Mouse (Mus musculus) G1E-ER4 (cell line): ENCODE measurements around the gene Wrap73. TPM values are rescaled to one million over a fixed set of nuclear protein-coding genes. Genes with fewer than 3 reads are reported as not detected.

ENCODE experiments used
- GATA1 ChIP-seq: IDR thresholded peaks from one replicate; pipeline ENCODE4 v1.8.0; 2012; ENCODE audit warnings: low read length, inconsistent platforms
- polyA plus RNA-seq: library from polyadenylated mRNA; stranded (reverse); fragments of >175 nt; gene quantifications from 2 replicates; pipeline ENCODE4 v1.2.3, GENCODE M21; 2012

Wrap73 gene
- polyA plus RNA-seq, 1 experiment, result 17.5 TPM

DNA sequence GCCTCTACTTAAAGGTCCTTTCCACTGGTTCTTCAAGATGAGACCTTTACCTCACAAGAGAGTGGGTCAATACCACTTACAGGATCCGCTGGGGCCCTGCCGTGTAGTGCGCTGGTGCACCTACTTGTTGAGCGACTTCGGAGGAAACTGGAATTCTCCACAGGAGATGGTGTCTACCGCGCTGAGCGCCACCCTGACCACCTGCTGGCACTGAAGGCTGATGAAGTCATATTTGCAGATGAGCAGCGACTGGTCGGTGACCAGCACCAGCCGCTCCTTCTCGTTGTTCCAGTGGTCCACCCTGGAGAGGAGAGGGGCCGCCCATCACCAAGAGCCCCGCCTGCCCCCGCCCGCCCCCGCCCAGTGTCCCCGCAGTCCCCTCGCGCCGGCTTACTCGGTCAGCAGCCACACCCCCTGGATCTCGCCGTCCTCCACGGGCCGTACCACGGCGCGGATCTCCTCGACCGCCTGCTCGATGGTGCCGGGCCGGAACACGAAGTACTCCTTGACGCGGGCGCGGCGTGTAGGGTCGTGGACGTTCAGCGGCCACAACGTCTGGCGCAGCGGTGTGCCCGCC, 17.9 kb downstream of the Wrap73 start:
- no peak for TF ChIP-seq GATA1

DNA sequence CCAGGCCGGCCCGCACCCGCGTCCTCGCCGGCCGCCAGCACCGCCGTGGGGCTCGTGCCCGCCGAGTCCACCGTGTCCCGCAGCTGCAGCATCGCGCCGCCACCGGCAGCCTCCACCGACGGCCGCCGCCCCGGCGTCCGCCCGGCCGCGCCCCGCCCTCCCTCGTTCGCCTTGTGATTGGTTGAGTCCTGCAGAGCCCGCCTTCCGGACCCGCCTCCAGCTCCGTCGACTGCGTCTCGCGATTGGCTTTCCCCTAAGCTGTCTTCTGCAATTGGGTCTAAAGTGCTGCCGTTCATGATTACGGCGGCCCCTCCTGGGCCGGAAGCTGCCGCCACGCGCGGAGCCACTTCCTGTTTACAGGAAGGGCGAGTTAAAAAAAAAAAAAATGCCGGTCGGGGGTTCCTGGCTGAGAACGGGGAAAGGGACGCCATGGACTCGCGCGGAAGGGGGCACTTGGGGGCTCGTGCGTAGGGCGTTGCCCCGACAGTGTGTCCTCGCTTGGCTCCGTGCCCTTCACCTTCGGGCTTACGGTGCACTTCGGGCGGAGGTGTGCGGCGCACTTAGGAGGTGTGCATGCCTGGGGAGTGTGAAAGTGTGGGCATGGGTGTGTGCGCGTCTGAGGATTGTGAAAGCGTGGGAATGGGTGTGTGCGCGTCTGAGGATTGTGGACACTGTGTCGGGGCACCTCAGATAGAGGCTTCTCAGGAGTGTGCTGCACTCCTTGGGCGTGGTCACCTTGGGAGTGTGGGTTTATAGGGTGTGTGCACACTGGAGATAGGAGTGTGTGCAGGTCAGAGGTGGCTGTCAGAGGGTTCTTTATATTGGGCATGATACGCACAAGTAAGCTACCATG, 18.6 kb downstream of the Wrap73 start, which contains the start of gene Tprgl:
Gene Tprgl (minus strand): TSS at position 129 of the 853 bp plus-strand sequence.
- no peak for TF ChIP-seq GATA1

DNA sequence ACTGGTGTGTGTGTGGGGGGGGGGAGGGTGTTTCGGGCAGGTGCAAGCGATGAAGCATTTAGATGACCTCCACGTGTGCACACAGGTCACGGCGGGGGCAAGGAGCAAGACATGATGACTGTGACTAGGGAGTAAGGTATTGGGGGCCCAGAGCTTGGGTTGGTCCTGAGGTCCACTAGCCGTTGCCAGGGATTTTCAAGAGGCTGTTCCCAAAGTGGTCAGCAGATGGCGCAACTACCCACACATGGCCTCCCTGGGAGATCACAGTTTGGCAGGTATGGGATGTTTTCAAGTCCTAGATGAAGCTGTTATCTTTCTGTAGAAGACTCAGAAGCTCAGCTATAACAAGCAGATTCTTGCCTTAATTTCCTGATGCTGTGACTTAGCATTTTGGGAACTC, 21.1 kb downstream of the Wrap73 start:
- TF ChIP-seq GATA1, result no peak

GRCm38 (mm10) chr4:154167053-154167452, 24.9 kb downstream of the Wrap73 start:
- TF ChIP-seq GATA1, result no peak

DNA sequence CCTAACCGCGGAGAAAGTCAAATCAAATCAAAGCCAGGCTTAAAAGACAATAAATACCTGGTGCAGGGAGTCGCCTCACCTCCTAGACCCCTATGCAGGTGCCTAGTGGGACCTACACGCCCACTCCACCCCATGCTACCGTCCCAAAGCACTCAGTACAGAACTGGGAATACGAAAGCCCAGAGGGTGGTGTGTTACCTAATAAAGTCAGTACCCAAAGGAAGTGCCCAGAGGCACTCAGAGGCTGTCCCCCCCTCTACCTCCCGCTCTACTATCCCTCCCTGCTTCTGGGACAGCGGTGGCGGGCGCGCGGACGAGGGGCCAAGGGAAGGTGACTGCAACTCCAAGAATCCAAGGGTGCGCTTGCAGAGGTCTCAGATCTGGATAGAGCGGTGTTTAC, 27.8 kb downstream of the Wrap73 start:
- no peak for TF ChIP-seq GATA1

DNA sequence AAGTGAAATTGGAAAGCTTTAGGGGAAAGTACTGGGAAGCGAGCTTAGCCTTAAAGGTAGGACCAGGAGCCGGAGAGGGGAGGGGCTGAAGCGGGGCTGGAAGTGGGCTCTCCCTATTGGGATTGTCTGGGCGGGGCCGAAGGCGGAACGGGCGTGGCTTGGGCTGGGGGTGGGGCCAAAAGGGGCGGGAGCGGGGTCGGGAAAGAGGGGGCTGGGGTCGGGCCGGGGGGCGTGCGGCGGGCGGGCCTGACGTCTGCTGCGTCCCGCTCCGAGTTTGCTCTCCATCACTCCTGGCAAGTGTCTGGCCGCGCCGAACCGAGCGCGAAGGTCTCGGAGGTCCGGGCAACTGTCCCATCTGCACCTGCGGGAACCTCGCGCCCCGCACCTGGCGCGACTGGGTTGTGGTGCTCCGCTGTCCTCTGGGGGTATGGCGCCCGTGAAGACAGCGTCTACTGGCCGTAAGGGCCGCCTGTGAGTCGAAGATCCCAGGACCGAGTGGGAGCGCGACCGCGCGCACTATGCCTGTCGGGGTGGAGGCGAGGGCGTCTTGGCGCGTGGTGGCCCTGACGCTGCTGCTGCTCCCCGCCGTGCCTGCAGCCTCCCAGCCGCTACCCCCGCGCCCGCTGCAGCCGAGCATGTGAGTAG, 28.5 kb downstream of the Wrap73 start, which contains the start of gene Megf6:
Gene Megf6 (plus strand): TSS at position 225 of the 645 bp plus-strand sequence.
- TF ChIP-seq GATA1, result no peak

DNA sequence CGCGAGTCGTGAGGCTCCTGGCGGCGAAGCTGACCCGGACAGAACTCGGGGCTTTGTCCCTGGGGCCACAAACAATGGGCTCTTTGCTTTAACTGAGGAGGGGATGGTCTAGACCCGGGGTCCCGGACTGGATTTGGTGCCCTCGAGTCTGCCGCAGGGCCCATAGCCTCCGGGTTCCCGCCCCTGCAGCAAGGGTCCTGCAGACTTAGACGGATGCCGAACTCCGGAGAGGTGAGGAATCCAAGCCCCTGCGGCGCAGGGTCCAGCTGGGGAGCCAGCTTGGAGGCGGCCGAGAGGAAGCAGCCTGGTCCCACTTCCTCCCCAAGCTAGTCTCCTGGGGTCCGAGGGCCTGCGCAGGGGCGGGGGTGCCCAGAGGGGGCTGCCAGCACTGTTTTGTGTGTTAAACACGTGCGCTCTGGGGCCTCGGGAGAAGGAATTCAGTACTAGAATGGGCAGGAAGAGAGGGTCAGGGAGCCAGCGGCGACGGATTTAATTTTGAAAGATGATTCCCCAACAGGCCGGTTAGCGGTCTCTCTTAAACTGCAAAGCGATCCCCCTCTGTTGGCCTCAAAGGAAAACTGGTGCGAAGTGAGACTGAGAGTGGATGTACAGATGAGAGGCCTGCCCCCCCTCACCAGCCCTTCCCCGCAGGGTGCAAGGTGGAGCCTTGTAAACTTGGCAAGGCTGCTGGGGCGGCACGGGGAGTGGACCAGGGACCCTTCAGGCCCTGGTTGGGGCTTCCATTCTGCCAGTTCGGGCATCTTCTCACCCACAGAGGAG, 29.2 kb downstream of the Wrap73 start:
- no peak for TF ChIP-seq GATA1

- TF ChIP-seq GATA1, result no peak
These were observed 29.9 kb downstream of the Wrap73 start for GRCm38 (mm10) chr4:154171931-154172604.

DNA sequence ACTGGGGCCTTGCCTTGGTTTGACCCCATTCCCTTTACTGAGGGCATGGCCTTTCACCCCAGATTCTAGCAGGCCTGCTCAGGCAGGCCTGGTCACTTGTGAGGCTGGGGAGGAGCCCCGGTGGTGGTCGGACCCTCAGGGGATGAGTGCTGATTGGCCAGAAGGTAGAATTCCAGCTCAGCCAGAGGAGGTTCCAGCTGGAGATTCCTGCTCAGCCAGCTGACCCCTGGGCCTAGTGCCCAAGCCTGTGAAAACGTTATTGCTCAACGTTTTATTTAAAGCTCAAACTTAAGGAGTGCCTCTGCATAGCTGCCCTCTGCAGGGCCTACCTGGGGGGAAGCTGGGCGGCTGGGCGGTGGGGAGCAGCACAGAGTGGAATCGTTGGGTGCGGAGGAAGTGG, 35.1 kb downstream of the Wrap73 start:
- TF ChIP-seq GATA1, result no peak

GRCm38 (mm10) chr4:154181001-154181400, 38.8 kb downstream of the Wrap73 start:
- TF ChIP-seq GATA1, result no peak

DNA sequence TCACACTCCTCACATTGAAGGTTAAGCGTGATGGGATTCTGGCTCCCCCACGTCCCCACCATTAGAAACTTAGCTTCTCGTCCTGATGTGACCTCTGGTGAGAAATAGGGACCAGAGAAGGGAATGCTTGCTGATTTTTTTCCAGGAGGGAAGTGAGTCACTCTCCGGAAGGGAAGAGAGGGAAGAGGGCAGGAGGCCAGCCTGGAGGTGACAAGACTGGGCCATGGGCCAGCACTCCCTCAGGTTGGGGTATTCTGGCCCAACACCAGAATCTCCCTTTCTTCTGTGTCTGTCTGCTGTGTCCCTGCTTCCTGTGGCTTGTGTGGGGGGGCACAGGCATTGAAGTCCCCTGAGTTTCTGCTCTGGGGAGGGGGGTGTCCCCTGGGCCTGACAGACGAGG, 41.4 kb downstream of the Wrap73 start:
- TF ChIP-seq GATA1, result no peak

DNA sequence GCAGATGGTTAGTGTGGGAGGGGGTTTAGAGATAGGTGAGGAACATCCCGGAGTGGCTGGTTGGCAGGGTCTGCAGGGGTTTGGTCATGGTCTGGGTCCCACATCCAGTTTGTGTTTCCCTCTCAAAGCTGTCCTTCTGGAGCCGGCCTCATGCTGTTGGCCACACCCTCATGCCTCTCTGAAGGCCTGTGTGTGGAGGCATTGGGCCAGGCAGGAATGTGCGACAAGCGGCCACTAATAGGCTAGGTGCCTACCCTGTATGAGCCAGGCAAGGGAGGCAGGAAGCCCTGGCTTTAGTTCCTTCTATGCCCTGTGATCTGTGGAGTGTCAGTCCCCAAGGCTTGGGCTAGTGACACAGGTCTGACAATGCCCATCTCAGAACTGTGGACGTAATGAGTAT, 42.8 kb downstream of the Wrap73 start:
- no peak for TF ChIP-seq GATA1

- TF ChIP-seq GATA1, result no peak
These were observed 43.9 kb downstream of the Wrap73 start for GRCm38 (mm10) chr4:154186002-154186537.

DNA sequence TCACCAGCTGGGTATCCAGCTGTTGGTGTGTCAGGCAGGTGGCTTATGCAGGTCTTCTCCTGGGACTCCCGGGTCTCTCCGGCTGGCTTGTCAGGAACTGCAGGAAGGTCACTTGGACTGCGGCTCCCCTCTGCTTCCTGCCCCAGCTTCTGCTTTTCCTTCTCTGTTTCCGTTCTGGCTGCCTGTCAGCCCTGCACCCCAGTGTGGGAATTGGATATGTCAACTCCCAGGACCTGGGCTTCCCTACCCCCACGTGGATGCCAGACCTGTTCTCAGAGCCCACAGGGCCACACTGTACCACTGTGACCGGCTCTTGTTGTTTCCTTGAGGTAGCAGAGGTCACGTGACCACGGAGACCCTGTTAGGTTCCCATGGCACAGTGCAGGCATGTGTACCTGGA, 46.8 kb downstream of the Wrap73 start:
- no peak for TF ChIP-seq GATA1

- no peak for TF ChIP-seq GATA1
These were observed 55.8 kb downstream of the Wrap73 start for GRCm38 (mm10) chr4:154197961-154198360.
